Mouse (Mus musculus): ENCODE measurements at regions not wholly inside any gene's neighbourhood (a gene's known extent, or its start where the extent isn't known, plus 50 kb on each side); places are given as distances from the start of the nearest gene placed in this dataset.

DNA sequence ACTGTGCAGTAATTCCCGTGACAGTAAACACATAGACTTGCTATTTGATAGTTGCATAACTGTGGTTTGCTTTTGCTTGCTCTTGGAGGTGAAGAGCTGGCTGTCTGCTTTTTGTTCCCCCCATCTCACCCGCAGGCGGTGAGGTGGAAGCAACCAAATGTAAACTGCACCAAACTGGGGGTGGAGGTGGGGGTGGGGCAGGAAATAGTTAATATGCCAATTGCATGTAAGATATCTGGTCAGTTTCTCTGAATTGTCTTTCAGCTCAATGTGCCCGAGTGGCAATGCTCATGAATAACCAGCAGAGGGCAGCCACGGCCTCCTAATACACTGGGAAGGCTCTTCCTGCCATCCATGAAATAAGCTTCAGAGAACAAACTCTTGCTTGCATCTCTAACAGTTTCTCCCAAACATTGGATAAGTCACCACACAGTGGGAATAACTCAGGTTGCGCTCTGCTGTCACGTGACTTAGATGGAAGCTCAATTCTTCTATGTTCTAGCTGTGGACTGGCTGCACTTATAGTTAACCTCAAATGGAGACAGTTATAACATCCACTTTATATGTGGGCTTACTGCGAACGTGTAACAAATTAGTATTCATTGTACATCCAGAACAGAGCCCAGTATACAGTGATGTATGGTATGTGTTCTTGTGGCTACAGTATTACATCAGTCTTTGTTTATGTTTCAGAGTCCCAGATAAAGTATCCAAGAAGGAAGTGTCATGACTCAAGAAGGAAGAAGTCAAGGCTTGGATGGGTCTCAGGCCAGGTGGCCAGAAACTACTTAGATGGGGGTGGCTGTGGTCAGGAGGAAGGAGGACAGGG is 62.0 kb upstream of the Egflam start:
- peak; percentile 60 for DNase-seq

DNA sequence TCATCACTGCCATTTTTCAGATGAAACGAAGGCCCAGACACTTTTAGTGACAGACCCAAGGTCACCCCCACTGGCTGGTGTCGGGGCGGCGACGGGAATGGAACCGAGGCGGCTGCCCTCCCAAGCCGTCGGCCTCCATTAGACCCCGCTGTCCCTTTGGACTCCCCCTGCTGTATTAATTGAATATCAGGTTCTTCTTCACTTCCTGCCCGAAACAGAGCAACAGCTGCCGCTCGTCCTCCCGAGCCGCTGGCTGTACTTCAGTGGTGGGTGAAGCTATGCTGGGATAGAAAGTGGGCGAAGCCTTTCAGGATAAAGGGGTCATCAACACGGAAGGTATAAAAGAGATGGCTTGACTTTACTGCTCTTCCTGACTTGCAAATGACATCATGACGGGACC is 64.4 kb upstream of the Egflam start:
- no peak for DNase-seq

DNA sequence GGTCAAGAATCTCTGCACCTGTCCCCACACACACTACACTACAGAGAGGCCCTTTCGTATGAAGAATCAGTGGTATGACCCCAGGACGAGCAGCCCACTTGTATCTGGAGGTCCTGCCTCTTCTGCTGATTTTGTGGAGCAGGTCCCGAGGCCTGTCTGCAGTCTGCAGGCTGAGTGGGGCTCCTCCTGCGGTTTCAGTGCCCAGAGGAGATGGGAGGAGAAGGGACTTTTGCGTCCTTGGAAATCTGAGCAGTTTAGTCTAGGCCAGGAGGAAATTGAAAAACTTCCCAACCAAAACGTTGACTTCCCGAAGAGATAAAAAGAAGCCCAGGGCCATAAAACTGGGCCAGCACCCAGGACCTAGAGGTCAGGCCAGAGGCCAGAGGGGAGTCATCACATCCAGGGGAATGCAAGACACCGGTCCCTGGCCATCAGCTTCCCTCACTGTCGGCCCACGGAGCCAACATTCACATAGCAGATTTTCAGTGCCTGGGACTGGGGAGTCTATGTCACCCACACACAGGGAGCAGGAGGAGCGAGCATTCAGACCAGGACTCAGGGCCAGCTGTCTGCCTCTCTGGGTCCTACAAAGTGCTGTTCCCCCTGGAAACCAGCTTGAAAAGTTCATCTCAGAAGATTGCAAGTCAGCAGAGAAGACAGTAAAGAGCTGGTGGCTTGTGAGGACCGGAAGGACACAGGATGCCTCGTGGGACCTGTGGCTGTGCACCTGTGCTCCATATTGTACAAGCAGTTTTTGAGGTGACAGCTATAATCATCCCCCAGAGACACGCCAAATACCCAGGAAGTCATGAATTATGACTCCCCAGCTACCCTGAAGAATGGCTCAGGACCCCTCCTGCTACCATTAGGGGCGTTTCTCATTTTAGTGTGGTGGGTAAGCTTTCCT is 65.5 kb upstream of the Egflam start:
- DNase-seq: peak; percentile 44

- no peak for DNase-seq
These were observed 82.0 kb upstream of the Egflam start for GRCm38 (mm10) chr15:7480211-7480610.

DNA sequence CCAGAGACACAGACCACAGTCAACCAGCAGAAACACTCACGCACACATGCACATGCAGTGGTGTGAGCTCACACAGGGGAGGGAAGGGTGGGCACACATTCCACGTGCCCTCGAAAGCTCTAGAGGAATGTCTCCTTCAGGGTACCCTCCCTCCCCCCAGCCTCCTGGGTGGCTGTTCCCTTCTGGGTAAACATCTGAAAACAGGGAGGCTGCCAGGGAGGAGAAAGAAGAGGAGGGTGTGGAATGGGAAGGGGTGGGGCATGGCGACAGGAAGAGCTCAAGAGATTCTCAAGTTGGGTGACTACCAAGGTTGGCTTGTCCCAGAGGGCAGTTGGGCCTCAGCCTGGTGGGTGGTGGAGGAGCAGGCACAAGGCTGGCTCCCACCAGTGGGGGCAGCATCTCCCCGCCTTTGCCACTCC is 82.6 kb upstream of the Egflam start:
- no peak for DNase-seq

DNA sequence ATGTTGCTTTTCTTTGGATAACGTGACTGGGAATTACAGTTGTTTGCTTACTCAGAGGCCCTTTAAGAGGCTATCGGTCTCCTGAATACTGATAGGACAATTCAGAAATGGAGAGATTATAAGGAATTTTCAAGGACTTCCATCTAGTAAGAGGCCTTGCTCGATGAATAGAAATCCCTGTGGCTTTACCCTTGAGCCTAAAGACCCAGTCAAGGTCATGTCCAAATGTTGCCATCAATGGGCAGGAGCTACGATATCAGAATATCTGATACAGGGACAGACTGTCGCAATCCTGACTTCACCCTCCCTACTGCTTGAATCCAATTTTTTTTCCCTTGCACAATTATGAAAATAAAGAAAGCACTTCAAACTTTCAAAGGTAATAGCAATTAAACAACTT is 85.5 kb upstream of the Egflam start:
- DNase-seq: no peak

- DNase-seq: no peak
These were observed 92.9 kb upstream of the Egflam start for GRCm38 (mm10) chr15:7491091-7491490.

- DNase-seq: no peak
These were observed 95.0 kb upstream of the Egflam start for GRCm38 (mm10) chr15:7493126-7493669.

DNA sequence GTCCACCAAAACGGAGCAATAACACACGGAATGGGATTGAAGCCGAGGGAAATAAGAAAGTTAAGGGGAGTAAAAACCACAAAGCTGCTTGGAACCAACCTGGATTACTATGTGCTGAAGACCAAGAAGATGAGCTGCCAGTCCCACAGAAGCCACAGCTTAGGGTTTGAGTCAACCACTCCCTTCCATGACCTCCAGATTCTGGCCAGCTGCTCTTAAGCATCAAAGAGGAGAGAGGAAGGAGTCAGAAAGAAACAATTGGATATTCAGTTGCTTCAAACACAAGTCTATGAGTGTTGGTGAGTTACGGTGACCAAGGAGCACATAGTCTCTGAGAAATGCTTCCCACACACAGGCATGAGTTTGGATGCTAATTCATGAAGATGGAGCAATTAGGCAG is 99.7 kb upstream of the Egflam start:
- no peak for DNase-seq

DNA sequence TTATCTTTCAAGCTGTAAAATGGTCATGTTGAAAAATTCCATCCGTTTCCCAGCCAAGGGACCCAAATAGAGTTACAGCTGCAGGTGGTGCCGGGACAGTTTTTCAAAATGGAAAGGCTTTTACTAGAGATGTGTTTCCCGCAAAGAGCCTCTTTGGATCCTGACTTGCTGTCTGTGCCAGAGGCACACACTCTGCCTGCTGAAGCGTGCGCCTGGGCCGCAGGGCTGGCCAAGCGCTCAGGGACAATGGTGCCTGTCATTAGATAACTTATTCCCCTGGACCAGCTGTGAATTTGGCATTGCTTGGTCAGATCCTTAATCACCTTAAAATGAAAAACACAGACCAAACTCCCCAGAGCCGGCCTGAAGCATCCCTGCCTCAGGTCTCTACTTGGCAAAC is 110.3 kb upstream of the Egflam start:
- no peak for DNase-seq

GRCm38 (mm10) chr15:7514743-7515273 is 116.6 kb upstream of the Egflam start:
- DNase-seq: no peak

DNA sequence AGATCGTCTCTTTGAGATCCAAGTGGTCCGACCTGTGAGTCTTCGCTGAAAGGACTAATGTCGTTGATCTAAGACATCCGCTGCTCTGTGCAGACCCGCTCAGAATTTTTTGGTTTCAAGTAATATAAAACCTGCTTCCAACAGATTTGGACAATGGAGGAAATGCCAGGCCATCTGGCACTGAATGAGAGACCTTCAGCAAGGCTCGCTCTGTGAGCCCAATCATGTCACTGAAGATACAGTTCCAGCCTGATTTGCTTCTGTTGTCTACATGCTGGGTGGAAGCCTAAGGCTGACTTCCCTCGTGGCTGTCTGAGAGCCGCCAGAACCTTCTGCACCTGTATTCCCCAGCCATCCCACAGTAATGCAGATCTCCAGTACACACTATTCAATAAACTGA is 123.4 kb upstream of the Egflam start:
- DNase-seq: no peak

GRCm38 (mm10) chr15:7522902-7523786 is 124.9 kb upstream of the Egflam start:
- no peak for DNase-seq

- no peak for DNase-seq
These were observed 132.9 kb upstream of the Egflam start for GRCm38 (mm10) chr15:7530959-7531588.

DNA sequence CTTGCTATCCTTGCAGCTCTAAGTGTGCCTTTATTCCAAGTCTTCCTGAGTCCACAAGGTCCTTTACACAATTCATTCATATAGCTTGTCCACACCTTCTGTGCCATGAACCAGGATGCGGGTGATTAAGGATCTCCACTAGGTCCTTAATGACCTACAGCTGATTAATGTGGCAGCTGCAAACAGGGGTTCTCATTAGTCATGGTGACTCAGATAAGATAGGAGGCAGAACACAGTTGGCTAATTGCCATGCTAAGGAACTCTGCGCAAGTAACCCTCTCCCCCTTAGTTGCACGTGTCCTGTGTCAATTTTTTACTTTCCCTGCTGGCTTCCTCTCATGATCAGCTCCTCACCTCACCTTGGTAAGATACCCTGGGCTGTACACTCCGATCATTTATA is 139.7 kb upstream of the Egflam start:
- DNase-seq: no peak

GRCm38 (mm10) chr15:7553190-7553895 is 155.1 kb upstream of the Egflam start:
- DNase-seq: no peak

- DNase-seq: no peak
These were observed 156.2 kb upstream of the Egflam start for GRCm38 (mm10) chr15:7554433-7554832.

- DNase-seq: no peak
These were observed 165.1 kb upstream of the Egflam start for GRCm38 (mm10) chr15:7563279-7563678.

GRCm38 (mm10) chr15:7563726-7564125 is 165.5 kb upstream of the Egflam start:
- DNase-seq: no peak

DNA sequence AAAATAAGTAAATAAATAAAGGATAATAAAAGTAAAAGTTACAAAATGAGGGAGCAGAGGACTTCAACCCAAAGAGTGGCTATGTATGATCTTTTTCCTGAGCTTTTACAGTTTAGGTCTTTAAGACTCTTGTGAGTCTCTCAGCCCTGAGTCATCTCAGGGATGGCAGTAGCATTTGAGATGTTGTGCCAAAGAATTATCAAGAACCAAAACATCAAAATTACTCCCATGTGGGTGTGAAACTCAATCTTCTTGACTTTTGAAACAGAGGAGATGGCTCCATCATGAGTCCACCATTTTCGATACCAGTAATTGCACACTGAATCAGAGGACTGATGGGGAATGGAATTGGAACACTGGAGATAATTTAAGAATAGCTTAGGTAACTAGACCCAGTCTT is 174.0 kb upstream of the Egflam start:
- no peak for DNase-seq

- no peak for DNase-seq
These were observed 176.1 kb upstream of the Egflam start for GRCm38 (mm10) chr15:7574264-7574663.
